Mouse (Mus musculus) heart, adult 9 months (tissue): ENCODE data around the gene Zbtb7b.
A peak's percentile ranks its signal among the peaks of the same experiment; 100 is the strongest.

Experiments
- DNase-seq, 2 experiments: peaks; one replicate each; pipeline ENCODE4 v3.0.0; 2022; ENCODE audit warnings: low spot score in 2 of 2

The Zbtb7b gene

GRCm38 (mm10) chr3:89365486-89366414 lies 28.8 kb downstream of the Zbtb7b start:
- DNase-seq, result no peak

DNA sequence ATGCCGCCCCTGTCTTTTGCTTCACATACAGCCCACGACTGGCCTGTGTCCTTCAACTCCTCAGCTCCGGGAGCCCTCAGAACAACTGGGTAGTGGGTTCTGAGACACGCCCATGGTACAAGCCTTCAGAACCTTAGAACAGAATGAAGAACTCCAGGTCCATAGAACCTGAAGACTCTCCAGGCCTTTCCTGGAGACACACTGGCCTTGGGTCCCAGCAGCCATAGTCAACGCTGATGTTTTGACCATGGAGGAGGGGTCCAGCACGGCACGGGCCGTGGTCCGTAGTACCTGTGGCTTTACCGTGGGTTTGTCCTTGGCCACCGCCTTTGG lies 29.5 kb downstream of the Zbtb7b start, which contains the start of gene Dcst1:
Gene Dcst1 (minus strand): TSS at position 101 of the 333 bp plus-strand sequence.
- DNase-seq, result no peak

GRCm38 (mm10) chr3:89364631-89365030 lies 29.9 kb downstream of the Zbtb7b start:
- DNase-seq, result no peak

DNA sequence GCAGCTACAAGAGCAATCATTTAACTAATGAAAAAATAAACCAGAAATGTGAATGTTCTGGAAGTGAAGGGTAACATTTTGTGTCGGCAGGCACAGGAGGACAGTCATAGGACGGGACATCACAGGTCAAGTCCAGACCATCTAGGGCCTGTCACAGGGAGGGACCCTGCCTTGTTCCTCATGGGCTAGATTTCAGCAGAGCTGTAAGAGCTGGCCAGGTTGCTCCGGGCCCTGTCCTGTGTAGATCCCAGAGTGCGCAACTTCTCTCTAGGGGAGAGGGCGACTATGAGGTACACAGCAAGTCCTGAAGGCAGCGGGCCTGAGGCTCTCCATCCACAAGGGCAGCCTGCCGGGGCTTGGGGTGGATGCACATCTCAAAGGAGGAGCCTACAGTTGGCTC lies 32.9 kb downstream of the Zbtb7b start, which contains the start of gene Dcst2:
Gene Dcst2 (plus strand): TSS at position 301 of the 400 bp plus-strand sequence.
- no peak for DNase-seq

- DNase-seq, result no peak
Measured at GRCm38 (mm10) chr3:89360237-89360636, 34.3 kb downstream of the Zbtb7b start.

- DNase-seq, result no peak
Measured at GRCm38 (mm10) chr3:89359630-89360029, 34.9 kb downstream of the Zbtb7b start.

DNA sequence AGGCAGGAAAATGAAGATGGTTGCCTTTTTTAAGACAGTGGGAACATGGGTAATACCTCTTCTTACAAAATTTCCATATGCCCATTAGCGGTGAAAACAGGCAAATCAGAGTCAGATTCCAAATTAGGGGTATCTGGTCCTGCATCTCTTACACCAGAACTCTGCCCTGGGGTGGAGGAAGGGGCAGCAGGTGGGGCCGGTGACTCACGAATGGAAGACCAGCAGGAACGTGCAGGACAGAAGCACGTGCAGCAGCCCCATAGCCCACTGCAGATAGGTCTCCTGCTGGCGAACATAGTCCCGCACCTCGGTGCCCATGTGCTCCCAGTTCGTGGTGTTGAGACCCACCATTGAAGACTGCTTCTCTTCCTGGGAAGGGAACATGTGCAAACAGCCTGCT lies 38.5 kb downstream of the Zbtb7b start:
- no peak for DNase-seq

DNA sequence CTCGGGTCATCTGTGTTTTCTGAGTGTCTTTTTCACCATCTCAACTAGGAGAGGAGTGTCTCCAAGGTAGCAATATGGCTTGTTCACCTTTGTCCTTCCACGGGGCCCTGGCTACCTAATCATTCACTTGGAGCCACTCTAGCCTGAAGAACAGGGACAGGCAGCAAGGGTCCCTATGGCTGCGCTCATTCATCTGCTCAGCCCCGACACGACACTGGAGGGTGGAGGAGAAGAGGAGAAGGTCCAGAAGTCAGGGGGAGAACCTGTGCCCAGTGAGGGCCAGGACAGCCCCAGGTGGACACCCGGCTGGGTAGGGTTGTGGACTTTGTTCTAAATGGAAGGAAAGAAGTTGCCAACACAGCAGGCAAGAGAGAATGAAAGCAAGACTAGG lies 39.1 kb downstream of the Zbtb7b start:
- no peak for DNase-seq

DNA sequence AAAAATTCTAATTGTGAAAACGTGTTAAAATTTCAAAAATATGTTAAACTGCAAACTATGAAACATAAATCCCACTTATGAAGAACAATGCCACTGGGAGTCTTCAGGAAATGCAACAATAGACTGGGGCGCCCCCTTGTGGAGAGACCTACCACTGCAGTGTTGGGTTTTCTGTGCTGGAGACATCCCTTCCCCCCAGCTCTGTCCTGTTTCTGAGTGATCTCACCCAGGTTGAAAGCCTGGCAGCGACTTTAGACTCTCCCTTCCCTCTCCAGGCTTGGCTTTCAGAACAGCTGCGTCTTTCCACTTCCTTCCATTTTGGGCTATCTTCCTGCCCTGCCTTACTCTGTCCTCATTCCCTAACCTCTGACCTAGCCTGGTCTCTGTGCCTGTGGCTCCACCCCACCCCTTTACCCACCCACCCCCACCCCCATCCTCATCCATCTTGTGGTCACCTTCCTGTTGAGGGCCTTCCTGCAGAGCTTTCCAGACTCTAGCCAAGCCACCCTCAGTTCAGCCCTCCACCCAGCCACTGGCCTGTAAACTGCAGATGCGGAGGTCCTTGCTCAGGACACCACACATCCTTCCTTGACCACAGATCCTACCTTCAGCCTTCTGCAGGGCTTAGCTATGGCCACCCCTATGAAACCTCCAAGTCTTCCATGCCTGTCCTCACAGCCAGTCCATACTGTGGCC lies 39.6 kb downstream of the Zbtb7b start:
- peak; percentile 74 to 85 for DNase-seq

DNA sequence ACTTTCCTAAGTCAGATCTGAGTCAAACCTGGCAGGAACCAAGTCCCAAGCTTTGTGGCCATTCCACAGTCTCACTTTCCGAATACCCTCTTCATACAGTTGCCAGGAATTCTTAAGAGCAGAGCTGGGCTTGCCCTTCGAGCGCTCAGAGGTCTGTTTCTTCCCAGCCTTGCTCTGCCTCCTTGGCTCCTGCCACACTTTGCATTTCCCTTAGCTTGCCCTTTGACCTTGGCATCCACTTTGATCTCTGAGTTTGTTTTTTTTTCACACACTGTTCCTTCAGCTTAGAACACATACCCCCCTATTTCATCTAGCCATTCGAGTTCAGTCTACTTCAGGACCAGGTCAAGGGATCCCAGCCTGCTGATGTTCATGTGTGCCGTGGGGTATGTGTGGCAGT lies 43.3 kb downstream of the Zbtb7b start:
- DNase-seq, result no peak

- DNase-seq, result peak; percentile 89 to 91
Measured at GRCm38 (mm10) chr3:89349869-89350501, 44.6 kb downstream of the Zbtb7b start, which contains the start of gene Adam15. TSS of gene Adam15 (minus strand) at chr3:89349996.

DNA sequence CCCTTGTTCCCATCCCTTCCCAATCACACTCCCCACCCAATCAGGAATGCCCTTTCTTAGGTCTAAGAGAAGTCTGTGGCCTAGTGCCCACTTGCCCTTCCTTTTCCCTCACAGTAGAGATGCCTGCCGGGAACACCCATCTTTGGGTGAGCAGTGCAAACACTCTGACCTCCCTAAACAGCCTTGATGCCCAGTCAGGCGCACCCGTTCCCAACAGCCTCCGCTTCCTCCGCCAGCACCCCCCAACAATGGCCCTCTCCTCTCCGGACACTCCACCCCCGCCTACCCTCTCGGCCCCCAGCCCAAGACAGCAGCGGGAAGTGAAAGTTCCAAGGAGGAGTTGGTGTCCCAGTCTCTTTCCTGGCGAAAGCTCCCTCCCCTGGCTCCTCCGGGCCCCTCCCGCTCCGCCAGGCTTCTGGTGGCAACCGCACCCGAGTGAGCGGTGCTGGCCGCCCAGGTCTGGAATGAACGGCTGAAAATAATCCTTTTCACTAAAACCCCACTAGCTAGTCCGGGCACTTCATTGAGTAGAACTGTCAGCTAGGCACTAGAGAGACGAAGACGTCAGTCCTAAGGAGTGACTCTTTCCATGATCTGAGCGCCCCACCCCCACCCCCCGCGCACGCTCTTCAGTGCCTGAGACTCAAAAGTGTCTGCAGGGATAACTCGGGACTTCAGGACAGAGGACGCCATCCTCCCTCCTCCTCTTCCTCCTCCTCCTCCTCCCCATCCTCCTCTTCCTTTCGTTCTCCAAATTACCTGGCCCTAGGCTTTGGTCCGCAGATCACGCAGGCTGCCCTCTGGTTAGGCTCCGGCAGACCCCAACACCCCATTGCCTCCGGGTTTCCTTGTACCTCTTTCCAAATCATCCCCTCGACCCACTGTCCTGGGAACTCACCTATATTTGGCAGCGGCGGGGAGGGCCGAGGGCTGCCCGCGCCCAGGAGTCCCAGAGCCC lies 45.4 kb downstream of the Zbtb7b start:
- DNase-seq, result peak; percentile 70 to 84

DNA sequence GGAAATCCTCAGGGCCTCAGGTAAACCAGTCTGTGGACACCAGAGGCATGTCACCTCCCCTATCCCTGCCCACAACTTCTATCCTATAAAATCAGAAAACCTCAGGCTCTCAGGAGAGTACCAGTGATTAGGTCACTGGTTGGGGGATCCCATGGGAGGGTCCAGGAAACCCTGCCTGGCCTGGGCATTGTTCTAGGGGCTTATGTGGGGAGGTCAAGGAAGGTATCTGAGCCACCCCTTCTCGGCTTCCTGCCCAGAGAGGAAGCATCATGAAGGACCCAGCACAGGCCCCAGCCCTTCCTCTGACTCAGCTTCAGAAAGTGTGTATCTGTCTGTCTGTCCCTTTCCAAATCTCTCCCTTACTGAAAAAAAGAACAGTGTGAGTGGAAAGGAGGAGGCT lies 46.7 kb downstream of the Zbtb7b start:
- DNase-seq, result peak; percentile 59 to 75

DNA sequence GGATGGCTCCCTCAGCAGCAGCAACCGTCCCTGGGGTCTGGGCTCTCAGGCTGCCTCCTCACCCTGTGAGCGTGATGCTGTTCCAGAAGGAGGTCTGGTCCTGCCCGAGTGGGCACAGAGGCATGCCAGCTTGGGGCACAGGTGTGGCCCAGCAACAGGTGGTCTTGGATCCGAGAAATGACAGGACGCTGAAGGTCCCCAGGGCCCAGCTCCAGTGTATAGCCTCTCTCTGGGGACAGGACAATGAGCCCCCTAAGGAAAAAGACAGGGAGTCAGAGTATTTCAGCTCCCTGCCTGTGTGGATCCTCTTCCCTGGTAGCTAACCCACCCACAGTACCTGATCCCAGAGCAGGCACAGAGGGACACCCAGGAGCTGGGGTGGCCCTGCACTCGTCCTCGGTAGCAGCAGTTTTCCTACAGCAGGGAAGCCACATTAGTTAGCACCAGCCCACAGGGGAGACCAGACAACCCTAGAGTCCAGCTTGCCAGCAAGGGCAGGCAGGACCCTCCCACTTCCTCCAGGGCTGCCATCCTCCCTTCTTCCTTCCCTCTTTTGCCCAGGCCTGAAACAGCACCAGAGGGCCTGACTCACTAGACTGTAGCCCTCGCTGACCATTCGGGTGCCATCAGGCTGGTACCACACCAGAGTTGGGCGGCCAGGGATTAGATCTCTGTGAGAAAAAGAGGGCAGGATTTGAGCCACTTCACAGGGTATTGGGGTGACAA lies 47.6 kb downstream of the Zbtb7b start:
- peak in 1 of 2 experiments; percentile 51 for DNase-seq

GRCm38 (mm10) chr3:89343279-89343678 lies 51.3 kb downstream of the Zbtb7b start:
- no peak for DNase-seq

DNA sequence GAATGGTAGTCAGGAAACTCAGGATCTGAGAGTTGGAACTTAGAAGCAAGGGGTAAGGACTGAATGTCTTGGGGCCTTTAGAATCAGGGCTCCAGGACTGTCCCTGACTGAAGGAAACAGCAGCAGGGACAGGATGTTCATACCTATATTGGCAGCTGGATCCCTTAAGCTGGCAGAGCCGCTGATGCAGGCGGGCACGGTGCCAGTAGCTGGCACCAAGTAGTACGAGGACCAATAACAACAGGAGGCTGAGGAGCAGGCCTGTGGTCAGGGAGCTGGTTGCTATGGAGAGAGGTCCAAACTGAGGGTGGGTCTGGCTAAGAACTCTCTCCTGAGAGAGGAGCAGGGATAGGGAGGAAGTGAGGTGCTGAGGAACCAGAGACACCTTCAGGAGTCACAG lies 52.8 kb downstream of the Zbtb7b start:
- DNase-seq, result no peak

DNA sequence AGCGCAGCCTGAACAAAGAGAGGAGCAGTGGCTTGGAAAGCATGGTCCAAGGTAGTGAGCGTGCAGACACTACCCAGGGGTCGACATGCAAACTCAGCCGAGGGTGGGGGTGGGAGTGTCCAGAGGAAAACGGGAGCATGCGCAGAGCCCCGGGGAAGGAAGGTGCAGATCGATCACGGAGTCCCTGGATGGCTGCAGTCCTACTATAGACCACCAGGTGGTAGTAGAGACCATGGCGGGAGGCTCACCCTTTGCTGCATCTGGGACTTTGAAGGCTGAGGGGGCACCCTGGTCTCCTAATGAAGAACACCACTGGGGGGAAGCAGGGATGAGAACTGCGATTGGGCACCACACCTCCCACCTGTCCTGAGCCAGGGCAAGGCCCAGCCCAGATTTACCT lies 54.1 kb downstream of the Zbtb7b start:
- peak in 1 of 2 experiments; percentile 61 for DNase-seq

- DNase-seq, result no peak
Measured at GRCm38 (mm10) chr3:89339416-89339815, 55.2 kb downstream of the Zbtb7b start.

DNA sequence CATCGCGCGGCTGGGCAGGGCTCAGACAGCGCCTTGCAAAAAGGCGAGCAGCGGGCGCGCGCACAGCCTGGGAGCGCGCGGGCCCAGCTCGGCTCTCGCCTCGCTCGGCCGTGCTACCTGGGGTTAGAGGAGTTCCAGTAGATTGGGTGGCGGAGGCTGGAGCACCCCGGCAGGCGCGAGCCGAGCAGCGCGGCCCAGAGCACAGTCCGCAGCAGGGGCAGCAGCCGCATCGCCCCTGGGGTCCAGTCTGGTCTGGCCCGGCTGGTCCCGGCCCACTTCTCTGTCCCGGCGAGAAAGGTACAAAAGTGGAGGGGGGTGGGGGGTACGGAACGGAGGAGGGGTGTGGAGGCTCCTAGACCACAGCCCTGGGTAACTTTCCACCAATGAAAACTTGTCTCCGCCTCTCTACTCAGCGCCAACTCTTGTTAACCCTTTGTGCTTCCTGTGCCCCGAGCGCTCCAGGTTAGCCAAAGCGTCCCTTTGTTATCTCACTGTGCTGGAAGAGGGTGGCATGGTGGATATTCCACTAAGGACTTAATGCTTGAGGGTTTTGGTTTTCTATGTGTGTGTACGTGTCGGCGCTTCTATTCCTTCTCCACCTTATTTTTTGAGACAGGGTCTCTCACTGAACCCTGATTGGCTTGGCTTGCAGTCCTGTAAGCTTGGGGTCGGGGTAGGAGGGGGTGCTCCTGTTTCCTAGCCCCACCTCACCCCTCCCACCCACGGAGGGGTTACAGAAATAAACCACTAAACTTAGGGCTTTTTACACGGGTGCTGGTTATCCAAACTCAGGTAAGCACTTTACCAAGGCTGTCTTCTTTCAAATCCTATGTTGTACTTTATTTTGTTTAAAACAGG lies 56.6 kb downstream of the Zbtb7b start, which contains the start of gene Efna4:
Gene Efna4 (minus strand): TSS at position 308 of the 858 bp plus-strand sequence.
- DNase-seq, result no peak
